Mouse (Mus musculus) heart, embryonic 15.5 days (tissue): ENCODE results near the gene Thap2. TPM values are rescaled to one million over a fixed set of nuclear protein-coding genes. Genes with fewer than 3 reads are reported as not detected.

Experiments
- ATAC-seq: fragments of 200-750 bp; cut with Nextera tagmentation; replicated peaks from 2 replicates; pipeline ENCODE4 v1.8.0; 2017; ENCODE audit warnings: low read depth, moderate TSS enrichment; ENCODE audit not compliant: insufficient number of reproducible peaks, insufficient read depth, low FRiP score
- H3K27ac ChIP-seq: fragments of 300-500 bp; sonication (generic); 2 replicates; pipeline ENCODE4 v1.5.1; 2015; ENCODE audit warnings: mild to moderate bottlenecking, inconsistent platforms
- H3K27me3 ChIP-seq: fragments of 300-500 bp; sonication (generic); 2 replicates; pipeline ENCODE4 v1.6.1; 2015; ENCODE audit warnings: inconsistent platforms
- H3K36me3 ChIP-seq: fragments of 300-500 bp; sonication (generic); 2 replicates; pipeline ENCODE4 v1.6.1; 2015; ENCODE audit warnings: mild to moderate bottlenecking, inconsistent platforms
- H3K4me1 ChIP-seq: fragments of 300-500 bp; sonication (generic); replicated peaks from 2 replicates; pipeline ENCODE4 v1.6.1; 2015; ENCODE audit warnings: inconsistent platforms
- H3K4me2 ChIP-seq: fragments of 300-500 bp; sonication (generic); 2 replicates; pipeline ENCODE4 v1.6.1; 2015; ENCODE audit warnings: inconsistent platforms, mild to moderate bottlenecking, moderate library complexity
- H3K4me3 ChIP-seq: fragments of 300-500 bp; sonication (generic); 2 replicates; pipeline ENCODE4 v1.5.1; 2015; ENCODE audit warnings: mild to moderate bottlenecking, inconsistent platforms
- H3K9ac ChIP-seq: fragments of 300-500 bp; sonication (generic); 2 replicates; pipeline ENCODE4 v1.6.1; 2015; ENCODE audit warnings: mild to moderate bottlenecking, inconsistent platforms
- H3K9me3 ChIP-seq: fragments of 300-500 bp; sonication (generic); replicated peaks from 2 replicates; pipeline ENCODE4 v1.6.1; 2016; ENCODE audit warnings: inconsistent platforms
- WGBS: fragments of 180-500 bp; shearing (Covaris S2); methylation state at CpG from one replicate; pipeline ENCODE4 v1.1.7; 2015; ENCODE audit warnings: mixed read lengths; 5-methylcytosine and 5-hydroxymethylcytosine counted together
- polyA plus RNA-seq: library from polyadenylated mRNA; unstranded; fragments of >200 nt; fragmentation: Nextera tagmentation; extraction: Ambion mirVana; gene quantifications from 2 replicates; pipeline ENCODE4 v1.2.1, GENCODE M21; 2015

The Thap2 gene
- polyA plus RNA-seq, result 13.7 and 14.6 TPM in 2 replicates

- Histone ChIP-seq H3K4me2 (peak within 1 kb of the TSS; percentile 72), H3K9ac (peak within 1 kb of the TSS; percentile 80), H3K4me3 (peak within 1 kb of the TSS; percentile 93), H3K9me3 (no peaks in the 10 kb centered on the region), H3K36me3 (peaks cover 5% of the 10 kb centered on the region; the same call in 1 of the 2 replicates), H3K27ac (peak within 1 kb of the TSS; percentile 96), H3K27me3 (no peaks in the 10 kb centered on the region), H3K4me1 (peaks cover 30% of the 10 kb centered on the region)
- ATAC-seq, result peak; percentile 98
- WGBS, result under 1% methylated on average over 65 of the region's 65 CpGs
Measured at GRCm38 (mm10) chr10:115384221-115385017, at the start of gene Thap2, which contains the start of gene Zfc3h1. Thap2 (minus strand) TSS chr10:115384443. Zfc3h1 (plus strand) TSS chr10:115384959.

- H3K9ac ChIP-seq, result no peak overlapping the region
- H3K27me3 ChIP-seq, result no peaks in the 10 kb centered on the region
- no peaks in the 10 kb centered on the region for H3K9me3 ChIP-seq
- ATAC-seq, result no peak
- peaks cover 54% of the 10 kb centered on the region for H3K36me3 ChIP-seq
- H3K4me2 ChIP-seq, result no peak overlapping the region
- H3K4me1 ChIP-seq, result no peaks in the 10 kb centered on the region
- no peak overlapping the region for H3K4me3 ChIP-seq
- H3K27ac ChIP-seq, result no peak overlapping the region
- WGBS, result 72% methylated on average over 2 of the region's 2 CpGs
Measured at GRCm38 (mm10) chr10:115425351-115425750, 41.1 kb upstream of the Thap2 start.

- H3K36me3 ChIP-seq, result peaks cover 47% of the 10 kb centered on the region
- H3K27me3 ChIP-seq, result no peaks in the 10 kb centered on the region
- ATAC-seq, result no peak
- H3K27ac ChIP-seq, result no peak overlapping the region
- WGBS, result 82% methylated on average over 4 of the region's 4 CpGs
- H3K9me3 ChIP-seq, result no peaks in the 10 kb centered on the region
- H3K4me2 ChIP-seq, result no peak overlapping the region
- H3K9ac ChIP-seq, result no peak overlapping the region
- no peak overlapping the region for H3K4me3 ChIP-seq
- H3K4me1 ChIP-seq, result no peaks in the 10 kb centered on the region
Measured at GRCm38 (mm10) chr10:115421976-115422375, 37.7 kb upstream of the Thap2 start.

GRCm38 (mm10) chr10:115414056-115414455, 29.8 kb upstream of the Thap2 start:
- ATAC-seq, result no peak
- WGBS, result 79% methylated on average over 3 of the region's 3 CpGs
- H3K27me3 ChIP-seq, result no peaks in the 10 kb centered on the region
- no peaks in the 10 kb centered on the region for H3K9me3 ChIP-seq
- H3K4me2 ChIP-seq, result no peak overlapping the region
- no peaks in the 10 kb centered on the region for H3K4me1 ChIP-seq
- H3K4me3 ChIP-seq, result no peak overlapping the region
- H3K36me3 ChIP-seq, result peaks cover 75% of the 10 kb centered on the region
- no peak overlapping the region for H3K9ac ChIP-seq
- H3K27ac ChIP-seq, result no peak overlapping the region

- Histone ChIP-seq H3K4me3 (no peak overlapping the region), H3K4me2 (no peak overlapping the region), H3K4me1 (no peaks in the 10 kb centered on the region), H3K9me3 (no peaks in the 10 kb centered on the region), H3K9ac (no peak overlapping the region), H3K27ac (no peak overlapping the region), H3K36me3 (peaks cover 74% of the 10 kb centered on the region), H3K27me3 (no peaks in the 10 kb centered on the region)
- ATAC-seq, result no peak
- WGBS, result 91% methylated on average over 2 of the region's 2 CpGs
Measured at GRCm38 (mm10) chr10:115413496-115413895, 29.3 kb upstream of the Thap2 start.

- Histone ChIP-seq H3K4me2 (no peak overlapping the region), H3K9ac (no peak overlapping the region), H3K4me3 (no peak overlapping the region), H3K4me1 (no peaks in the 10 kb centered on the region), H3K27me3 (no peaks in the 10 kb centered on the region), H3K9me3 (no peaks in the 10 kb centered on the region), H3K36me3 (peaks cover 72% of the 10 kb centered on the region), H3K27ac (no peak overlapping the region)
- no peak for ATAC-seq
- 68% methylated on average over 6 of the region's 6 CpGs for WGBS
Measured at GRCm38 (mm10) chr10:115406393-115406792, 22.1 kb upstream of the Thap2 start.

- Histone ChIP-seq H3K36me3 (peaks cover 32% of the 10 kb centered on the region), H3K9ac (no peak overlapping the region), H3K27me3 (no peaks in the 10 kb centered on the region), H3K4me3 (no peak overlapping the region), H3K4me2 (no peak overlapping the region), H3K27ac (no peak overlapping the region), H3K9me3 (no peaks in the 10 kb centered on the region), H3K4me1 (peaks cover 16% of the 10 kb centered on the region)
- WGBS, result 78% methylated on average over 1 of the region's 1 CpGs
- no peak for ATAC-seq
Measured at GRCm38 (mm10) chr10:115391896-115392295, 7.7 kb upstream of the Thap2 start.

- ATAC-seq, result no peak
- H3K27ac ChIP-seq, result no peak overlapping the region
- H3K36me3 ChIP-seq, result peaks cover 32% of the 10 kb centered on the region
- no peaks in the 10 kb centered on the region for H3K27me3 ChIP-seq
- H3K4me3 ChIP-seq, result no peak overlapping the region
- H3K4me2 ChIP-seq, result no peak overlapping the region
- 92% methylated on average over 4 of the region's 4 CpGs for WGBS
- H3K9me3 ChIP-seq, result no peaks in the 10 kb centered on the region
- H3K4me1 ChIP-seq, result peaks cover 19% of the 10 kb centered on the region
- H3K9ac ChIP-seq, result no peak overlapping the region
Measured at GRCm38 (mm10) chr10:115391076-115391475, 6.8 kb upstream of the Thap2 start.

GRCm38 (mm10) chr10:115387891-115388290, 3.6 kb upstream of the Thap2 start:
- no peak overlapping the region for H3K9ac ChIP-seq
- H3K36me3 ChIP-seq, result peaks cover 19% of the 10 kb centered on the region
- no peak overlapping the region for H3K4me3 ChIP-seq
- peaks cover 22% of the 10 kb centered on the region for H3K4me1 ChIP-seq
- H3K27ac ChIP-seq, result no peak overlapping the region
- H3K9me3 ChIP-seq, result no peaks in the 10 kb centered on the region
- no peak for ATAC-seq
- no peaks in the 10 kb centered on the region for H3K27me3 ChIP-seq
- 79% methylated on average over 3 of the region's 3 CpGs for WGBS
- peak overlapping the region; percentile 44 for H3K4me2 ChIP-seq

- ATAC-seq, result peak; percentile 6
- WGBS, result under 1% methylated on average over 91 of the region's 101 CpGs
- Histone ChIP-seq H3K36me3 (peaks cover 8% of the 10 kb centered on the region), H3K27ac (peak overlapping the region; percentile 96), H3K4me2 (peak overlapping the region; percentile 72), H3K9me3 (no peaks in the 10 kb centered on the region), H3K9ac (peak overlapping the region; percentile 79), H3K4me3 (peak overlapping the region; percentile 93), H3K4me1 (peaks cover 30% of the 10 kb centered on the region), H3K27me3 (no peaks in the 10 kb centered on the region)
Measured at GRCm38 (mm10) chr10:115385018-115386002, 1.1 kb upstream of the Thap2 start.

- WGBS, result 1% methylated on average over 15 of the region's 15 CpGs
- H3K4me3 ChIP-seq, result peak overlapping the region; percentile 93
- ATAC-seq, result no peak
Measured at GRCm38 (mm10) chr10:115383644-115384220, 511 bp downstream of the Thap2 start.

More at GRCm38 (mm10) chr10:115383644-115384220, 511 bp downstream of the Thap2 start:
- peak overlapping the region; percentile 96 for H3K27ac ChIP-seq
- H3K9ac ChIP-seq, result peak overlapping the region; percentile 80
- H3K4me2 ChIP-seq, result peak overlapping the region; percentile 60
- H3K4me1 ChIP-seq, result peaks cover 30% of the 10 kb centered on the region
- H3K36me3 ChIP-seq, result no peaks in the 10 kb centered on the region
- no peaks in the 10 kb centered on the region for H3K9me3 ChIP-seq
- no peaks in the 10 kb centered on the region for H3K27me3 ChIP-seq
